Mouse (Mus musculus) liver, embryonic 14.5 days (tissue): ENCODE results near the gene Racgap1. TPM values are rescaled to one million over a fixed set of nuclear protein-coding genes. Genes with fewer than 3 reads are reported as not detected.
A peak's percentile ranks its signal among the peaks of the same experiment; 100 is the strongest.

Source experiments
- ATAC-seq: fragments of 200-750 bp; cut with Nextera tagmentation; 2 replicates; pipeline ENCODE4 v1.8.0; 2017; ENCODE audit warnings: moderate number of reproducible peaks, mild to moderate bottlenecking, moderate library complexity; ENCODE audit not compliant: insufficient read depth
- DNase-seq, 3 experiments: peaks; one replicate each; pipeline ENCODE4 v3.0.0-alpha.2; 2012 to 2013; ENCODE audit warnings: low read depth in 3 of 3, low spot score in 3 of 3
- H3K27ac ChIP-seq: fragments of 300-500 bp; sonication (generic); 2 replicates; pipeline ENCODE4 v1.5.1; 2014; ENCODE audit warnings: moderate library complexity, mild to moderate bottlenecking, control low read depth, inconsistent platforms
- H3K27me3 ChIP-seq: fragments of 300-500 bp; sonication (generic); 2 replicates; pipeline ENCODE4 v1.6.1; 2014; ENCODE audit warnings: mild to moderate bottlenecking, low read length, moderate library complexity; ENCODE audit not compliant: control insufficient read depth, insufficient read depth
- H3K36me3 ChIP-seq: fragments of 300-500 bp; sonication (generic); replicated peaks from 2 replicates; pipeline ENCODE4 v1.6.1; 2014; ENCODE audit warnings: low read depth; ENCODE audit not compliant: control insufficient read depth, insufficient read depth
- H3K4me1 ChIP-seq, 2 experiments: fragments of 200-500 bp in 1 of 2; fragments of 300-500 bp in 1 of 2; sonication (generic) in 1 of 2; replicated peaks; 2 replicates each; pipeline ENCODE4 v1.6.1; 2012 to 2014; ENCODE audit warnings: antibody characterized with exemption in 1 of 2, inconsistent platforms in 1 of 2, low read length in 1 of 2; ENCODE audit not compliant: control insufficient read depth in 2 of 2, insufficient read depth in 2 of 2
- H3K4me2 ChIP-seq: fragments of 300-500 bp; sonication (generic); 2 replicates; pipeline ENCODE4 v1.6.1; 2014; ENCODE audit warnings: low read depth, mild to moderate bottlenecking, control low read depth, moderate library complexity
- H3K4me3 ChIP-seq, 2 experiments: fragments of 200-500 bp in 1 of 2; fragments of 300-500 bp in 1 of 2; sonication (generic) in 1 of 2; 2 replicates each; pipeline ENCODE4 v1.5.1; 2012 to 2014; ENCODE audit warnings: low read depth in 2 of 2, low read length in 2 of 2, mild to moderate bottlenecking in 2 of 2, control low read depth in 1 of 2, inconsistent platforms in 1 of 2, moderate library complexity in 1 of 2; ENCODE audit not compliant: insufficient read depth in 1 of 2
- H3K9ac ChIP-seq: fragments of 300-500 bp; sonication (generic); replicated peaks from 2 replicates; pipeline ENCODE4 v1.6.1; 2014; ENCODE audit warnings: mild to moderate bottlenecking, control low read depth, moderate library complexity
- H3K9me3 ChIP-seq: fragments of 300-500 bp; sonication (generic); 2 replicates; pipeline ENCODE4 v1.6.1; 2016; ENCODE audit warnings: low read length, mixed read lengths; ENCODE audit not compliant: control insufficient read depth
- CTCF ChIP-seq: IDR thresholded peaks from 2 replicates; pipeline ENCODE4 v1.5.1; 2016; ENCODE audit warnings: antibody characterized with exemption, low read depth, control low read depth
- EP300 ChIP-seq: IDR thresholded peaks from 2 replicates; pipeline ENCODE4 v1.6.1; 2016; ENCODE audit warnings: antibody characterized with exemption, low read depth
- WGBS: fragments of 180-500 bp; shearing (Covaris S2); extraction: QIAGEN DNeasy Blood & Tissue Kit; methylation state at CpG from one replicate; pipeline ENCODE4 v1.1.7; 2014; ENCODE audit not compliant: insufficient replicate concordance; 5-methylcytosine and 5-hydroxymethylcytosine counted together
- polyA plus RNA-seq, 2 experiments: library from polyadenylated mRNA; depleted of rRNA in 1 of 2; stranded (reverse) in 1 of 2; unstranded in 1 of 2; fragments of >200 nt; fragmentation: Nextera tagmentation in 1 of 2; extraction: Ambion mirVana in 1 of 2; gene quantifications; 2 replicates each; pipeline versions ENCODE4 v1.2.1 to v1.2.3; 2012 to 2014

Racgap1 gene
- polyA plus RNA-seq, 2 experiments: 51.1 to 53.5 TPM

- no peak overlapping the region for H3K9ac ChIP-seq
- ATAC-seq: no peak
- H3K4me1 ChIP-seq: peaks cover 5 to 14% of the 10 kb centered on the region in 2 experiments
- H3K27ac ChIP-seq: no peak overlapping the region
- H3K4me3 ChIP-seq: no peak overlapping the region
- no peak for TF ChIP-seq CTCF
- TF ChIP-seq EP300: no peak
- no peaks in the 10 kb centered on the region for H3K36me3 ChIP-seq
- H3K27me3 ChIP-seq: peaks cover 52% of the 10 kb centered on the region
- no peak for DNase-seq
- WGBS: 27% methylated on average over 2 of the region's 2 CpGs
- H3K9me3 ChIP-seq: no peaks in the 10 kb centered on the region
- H3K4me2 ChIP-seq: no peak overlapping the region
These were observed 7.0 kb upstream of the Racgap1 start for GRCm38 (mm10) chr15:99658437-99658836.

DNA sequence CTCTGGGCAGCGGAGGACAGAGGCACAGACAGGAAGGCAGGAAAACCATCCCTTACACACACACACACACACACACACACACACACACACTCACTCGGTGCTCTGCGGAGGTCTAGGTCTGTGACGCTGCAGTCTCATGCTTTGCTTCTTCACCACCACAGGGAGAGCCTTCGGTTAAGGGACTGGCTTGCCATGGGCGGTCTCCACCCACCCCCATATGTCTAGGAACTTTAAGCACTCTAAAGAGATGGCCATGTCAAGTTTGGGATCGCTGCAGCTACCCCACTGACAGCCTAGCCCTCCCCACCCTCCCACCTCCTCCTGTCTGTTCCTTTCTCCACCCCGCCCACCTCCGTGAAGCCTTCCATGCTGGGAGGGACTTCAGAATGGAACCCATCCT is 4.5 kb upstream of the Racgap1 start:
- Histone ChIP-seq H3K27me3 (peaks cover 46% of the 10 kb centered on the region), H3K9ac (no peak overlapping the region), H3K9me3 (no peaks in the 10 kb centered on the region), H3K4me1 (peaks cover 13 to 14% of the 10 kb centered on the region in 2 experiments), H3K4me3 (no peak overlapping the region), H3K36me3 (no peaks in the 10 kb centered on the region), H3K27ac (no peak overlapping the region), H3K4me2 (no peak overlapping the region)
- WGBS: 34% methylated on average over 9 of the region's 9 CpGs
- TF ChIP-seq EP300 (no peak), CTCF (no peak)
- no peak for DNase-seq
- no peak for ATAC-seq

GRCm38 (mm10) chr15:99653876-99654275 is 2.4 kb upstream of the Racgap1 start:
- DNase-seq (no peak), ATAC-seq (no peak)
- Histone ChIP-seq H3K9me3 (no peaks in the 10 kb centered on the region), H3K27me3 (peaks cover 46% of the 10 kb centered on the region), H3K4me2 (peak overlapping the region; percentile 33; the same call in 1 of the 2 replicates), H3K4me3 (no peak overlapping the region), H3K27ac (no peak overlapping the region), H3K9ac (no peak overlapping the region), H3K4me1 (peaks cover 28 to 30% of the 10 kb centered on the region in 2 experiments), H3K36me3 (peaks cover 3% of the 10 kb centered on the region; the same call in 1 of the 2 replicates)
- 9% methylated on average over 21 of the region's 21 CpGs for WGBS
- TF ChIP-seq EP300: no peak
- TF ChIP-seq CTCF: no peak

- DNase-seq (no peak), ATAC-seq (no peak)
- TF ChIP-seq EP300 (no peak), CTCF (peak; percentile 34; the same call in 1 of the 2 replicates)
- Histone ChIP-seq H3K36me3 (peaks cover 3% of the 10 kb centered on the region; the same call in 1 of the 2 replicates), H3K9me3 (no peaks in the 10 kb centered on the region), H3K27me3 (peaks cover 46% of the 10 kb centered on the region), H3K27ac (no peak overlapping the region), H3K4me2 (peak overlapping the region; percentile 33; the same call in 1 of the 2 replicates), H3K4me3 (no peak overlapping the region), H3K9ac (no peak overlapping the region), H3K4me1 (peaks cover 29 to 32% of the 10 kb centered on the region in 2 experiments)
- 12% methylated on average over 8 of the region's 8 CpGs for WGBS
These were observed 1.8 kb upstream of the Racgap1 start for GRCm38 (mm10) chr15:99653291-99653690.

GRCm38 (mm10) chr15:99651984-99652872 is 772 bp upstream of the Racgap1 start:
- Histone ChIP-seq H3K36me3 (peaks cover 3% of the 10 kb centered on the region; the same call in 1 of the 2 replicates), H3K9me3 (no peaks in the 10 kb centered on the region), H3K4me2 (peak overlapping the region; percentile 88), H3K4me1 (peaks cover 29 to 32% of the 10 kb centered on the region in 2 experiments), H3K27me3 (peaks cover 46% of the 10 kb centered on the region), H3K27ac (no peak overlapping the region), H3K4me3 (peak overlapping the region; percentile 41 to 95; a peak in 3 of 4 replicates), H3K9ac (peak overlapping the region; percentile 49; the same call in 1 of the 2 replicates)
- ATAC-seq (no peak), DNase-seq (no peak)
- no peak for TF ChIP-seq EP300
- TF ChIP-seq CTCF: no peak
- 51% methylated on average over 10 of the region's 10 CpGs for WGBS
